Mouse (Mus musculus) adrenal gland, postnatal 25 days (tissue): ENCODE results near the gene B4galnt4. TPM values are rescaled to one million over a fixed set of nuclear protein-coding genes. Genes with fewer than 3 reads are reported as not detected.

Experiments used
- DNase-seq: peaks from one replicate; pipeline ENCODE4 v3.0.0; 2021; ENCODE audit warnings: mixed read lengths
- total RNA-seq: library from RNA; stranded (reverse); gene quantifications from 2 replicates; pipeline ENCODE4 v1.2.3, GENCODE M21; 2021

The B4galnt4 gene
- total RNA-seq, 1 experiment from 2014 or later: 2.5 TPM

GRCm38 (mm10) chr7:141070058-141070862 lies 9.4 kb downstream of the B4galnt4 start:
- peak; percentile 70 for DNase-seq

GRCm38 (mm10) chr7:141072017-141072745 lies 11.3 kb downstream of the B4galnt4 start:
- no peak for DNase-seq

- DNase-seq: no peak
These were observed 12.9 kb downstream of the B4galnt4 start for GRCm38 (mm10) chr7:141073782-141074181.

- DNase-seq: no peak
These were observed 16.9 kb downstream of the B4galnt4 start, which contains the start of gene Pkp3 for GRCm38 (mm10) chr7:141077841-141078240. TSS of gene Pkp3 (plus strand) at chr7:141078218.

GRCm38 (mm10) chr7:141078876-141079275 lies 18.0 kb downstream of the B4galnt4 start:
- no peak for DNase-seq

GRCm38 (mm10) chr7:141079481-141080449 lies 18.9 kb downstream of the B4galnt4 start:
- DNase-seq: no peak

- DNase-seq: no peak
These were observed 27.0 kb downstream of the B4galnt4 start for GRCm38 (mm10) chr7:141087894-141088293.

- DNase-seq: no peak
These were observed 27.6 kb downstream of the B4galnt4 start for GRCm38 (mm10) chr7:141088473-141088872.

GRCm38 (mm10) chr7:141090228-141090627 lies 29.3 kb downstream of the B4galnt4 start:
- peak; percentile 34 for DNase-seq

GRCm38 (mm10) chr7:141092051-141092735 lies 31.3 kb downstream of the B4galnt4 start:
- DNase-seq: peak; percentile 88

GRCm38 (mm10) chr7:141093950-141094349 lies 33.0 kb downstream of the B4galnt4 start:
- no peak for DNase-seq

- DNase-seq: no peak
These were observed 33.7 kb downstream of the B4galnt4 start for GRCm38 (mm10) chr7:141094487-141095205.

- DNase-seq: no peak
These were observed 35.1 kb downstream of the B4galnt4 start for GRCm38 (mm10) chr7:141096021-141096420.

- DNase-seq: peak; percentile 42
These were observed 35.7 kb downstream of the B4galnt4 start for GRCm38 (mm10) chr7:141096649-141097056.

- no peak for DNase-seq
These were observed 36.3 kb downstream of the B4galnt4 start for GRCm38 (mm10) chr7:141097177-141097576.

- peak; percentile 29 for DNase-seq
These were observed 39.2 kb downstream of the B4galnt4 start, which contains the start of gene Sigirr for GRCm38 (mm10) chr7:141099911-141100691. TSS of gene Sigirr (minus strand) at chr7:141100572.

GRCm38 (mm10) chr7:141103161-141103560 lies 42.3 kb downstream of the B4galnt4 start:
- DNase-seq: no peak

GRCm38 (mm10) chr7:141115874-141116273 lies 55.0 kb downstream of the B4galnt4 start:
- DNase-seq: no peak

GRCm38 (mm10) chr7:141117636-141118035 lies 56.7 kb downstream of the B4galnt4 start, which contains the start of gene Ano9:
TSS of gene Ano9 (minus strand) at chr7:141117806.
- no peak for DNase-seq

- DNase-seq: no peak
These were observed 58.6 kb downstream of the B4galnt4 start for GRCm38 (mm10) chr7:141119487-141119886.
